Mouse (Mus musculus) MEL (cell line): ENCODE results near the gene Atg16l1. TPM values are rescaled to one million over a fixed set of nuclear protein-coding genes. Genes with fewer than 3 reads are reported as not detected.

Source experiments
- DNase-seq: peaks from one replicate; pipeline ENCODE4 v3.0.0; 2011; ENCODE audit warnings: low read depth, low spot score
- H3K27ac ChIP-seq: 2 replicates; pipeline ENCODE4 v1.5.1; 2012; ENCODE audit warnings: low read depth, mild to moderate bottlenecking, control low read depth, low read length, moderate library complexity; ENCODE audit not compliant: control insufficient read depth
- H3K27me3 ChIP-seq, 2 experiments: fragments of 150-350 bp in 1 of 2; sonication (generic) in 1 of 2; 2 replicates each; pipeline ENCODE4 v1.6.1; 2012; ENCODE audit warnings: low read length in 2 of 2, mild to moderate bottlenecking in 2 of 2, improper control_type of control experiment in 1 of 2, moderate library complexity in 1 of 2; ENCODE audit not compliant: insufficient read depth in 2 of 2, control insufficient read depth in 1 of 2
- H3K36me3 ChIP-seq, 2 experiments: 2 replicates each; pipeline ENCODE4 v1.6.1; 2012 to 2014; ENCODE audit warnings: low read length in 2 of 2, improper control_type of control experiment in 1 of 2, inconsistent platforms in 1 of 2, mild to moderate bottlenecking in 1 of 2; ENCODE audit not compliant: insufficient read depth in 2 of 2, control insufficient read depth in 1 of 2
- H3K4me1 ChIP-seq, 2 experiments: fragments of 150-350 bp in 1 of 2; sonication (generic) in 1 of 2; 2 replicates each; pipeline ENCODE4 v1.6.1; 2012; ENCODE audit warnings: low read length in 2 of 2, improper control_type of control experiment in 1 of 2, mild to moderate bottlenecking in 1 of 2; ENCODE audit not compliant: insufficient read depth in 2 of 2, control insufficient read depth in 1 of 2
- H3K4me3 ChIP-seq, 2 experiments: fragments of 150-350 bp in 1 of 2; sonication (generic) in 1 of 2; 2 replicates each; pipeline ENCODE4 v1.5.1; 2012; ENCODE audit warnings: low read depth in 2 of 2, low read length in 2 of 2, mild to moderate bottlenecking in 2 of 2, moderate library complexity in 2 of 2, control low read depth in 1 of 2, improper control_type of control experiment in 1 of 2; ENCODE audit not compliant: control insufficient read depth in 1 of 2, insufficient read depth in 1 of 2
- H3K79me2 ChIP-seq: 2 replicates; pipeline ENCODE4 v1.6.1; 2012; ENCODE audit warnings: mild to moderate bottlenecking, low read length, moderate library complexity; ENCODE audit not compliant: control insufficient read depth, poor library complexity, insufficient read depth
- H3K9ac ChIP-seq: 2 replicates; pipeline ENCODE4 v1.6.1; 2012; ENCODE audit warnings: low read depth, mild to moderate bottlenecking, control low read depth, low read length, moderate library complexity; ENCODE audit not compliant: control insufficient read depth, poor library complexity, severe bottlenecking
- H3K9me3 ChIP-seq: fragments of 150-350 bp; sonication (generic); replicated peaks from 2 replicates; pipeline ENCODE4 v1.6.1; 2012; ENCODE audit warnings: mild to moderate bottlenecking, low read length, improper control_type of control experiment, moderate library complexity; ENCODE audit not compliant: insufficient read depth
- BHLHE40 ChIP-seq: IDR thresholded peaks from 2 replicates; pipeline ENCODE4 v1.6.1; 2012; ENCODE audit warnings: low read depth, mild to moderate bottlenecking, inconsistent platforms, low read length, improper control_type of control experiment, borderline replicate concordance
- CHD1 ChIP-seq: IDR thresholded peaks from 2 replicates; pipeline ENCODE4 v1.6.1; 2012; ENCODE audit warnings: low read depth, mild to moderate bottlenecking, inconsistent platforms, low read length, improper control_type of control experiment
- CHD2 ChIP-seq: IDR thresholded peaks from 2 replicates; pipeline ENCODE4 v1.6.1; 2011; ENCODE audit warnings: low read length, improper control_type of control experiment
- CTCF ChIP-seq, 3 experiments: IDR thresholded peaks in 2 of 3; conservative IDR thresholded peaks in 1 of 3; 2 replicates each; pipeline ENCODE4 v1.5.1; 2011 to 2012; ENCODE audit warnings: low read length in 3 of 3, low read depth in 2 of 3, mild to moderate bottlenecking in 2 of 3, improper control_type of control experiment in 1 of 3, inconsistent platforms in 1 of 3, mixed read lengths in 1 of 3, moderate library complexity in 1 of 3; ENCODE audit not compliant: control insufficient read depth in 1 of 3, insufficient read depth in 1 of 3, poor library complexity in 1 of 3, severe bottlenecking in 1 of 3
- ELF1 ChIP-seq: IDR thresholded peaks from 2 replicates; pipeline ENCODE4 v1.6.1; 2014; ENCODE audit warnings: low read depth, mild to moderate bottlenecking, inconsistent platforms, low read length, improper control_type of control experiment, moderate library complexity
- EP300 ChIP-seq, 2 experiments: IDR thresholded peaks; 2 replicates each; pipeline ENCODE4 v1.6.1; 2011; ENCODE audit warnings: improper control_type of control experiment in 2 of 2, low read length in 2 of 2, low read depth in 1 of 2, mild to moderate bottlenecking in 1 of 2
- ETS1 ChIP-seq: IDR thresholded peaks from 2 replicates; pipeline ENCODE4 v1.6.1; 2012; ENCODE audit warnings: low read depth, mild to moderate bottlenecking, inconsistent platforms, low read length, improper control_type of control experiment, moderate library complexity
- GATA1 ChIP-seq: IDR thresholded peaks from 2 replicates; pipeline ENCODE4 v1.6.1; 2011; ENCODE audit warnings: low read depth, low read length, improper control_type of control experiment
- HCFC1 ChIP-seq: IDR thresholded peaks from 2 replicates; pipeline ENCODE4 v1.6.1; 2012; ENCODE audit warnings: low read depth, mild to moderate bottlenecking, inconsistent platforms, low read length, improper control_type of control experiment, moderate library complexity
- MAX ChIP-seq: IDR thresholded peaks from 2 replicates; pipeline ENCODE4 v1.6.1; 2011; ENCODE audit warnings: low read length, improper control_type of control experiment
- MEF2A ChIP-seq: IDR thresholded peaks from 2 replicates; pipeline ENCODE4 v1.6.1; 2014; ENCODE audit warnings: low read depth, mild to moderate bottlenecking, inconsistent platforms, low read length, improper control_type of control experiment; ENCODE audit not compliant: poor library complexity, insufficient replicate concordance, severe bottlenecking; ENCODE audit errors: extremely low read depth
- MXI1 ChIP-seq: IDR thresholded peaks from 2 replicates; pipeline ENCODE4 v1.6.1; 2011; ENCODE audit warnings: mild to moderate bottlenecking, low read depth, low read length, improper control_type of control experiment
- MYB ChIP-seq: IDR thresholded peaks from 2 replicates; pipeline ENCODE4 v1.6.1; 2011; ENCODE audit warnings: mild to moderate bottlenecking, low read depth, low read length, improper control_type of control experiment
- POLR2A ChIP-seq, 2 experiments: IDR thresholded peaks; 2 replicates each; pipeline ENCODE4 v1.6.1; 2011 to 2012; ENCODE audit warnings: low read length in 2 of 2, mild to moderate bottlenecking in 2 of 2, control low read depth in 1 of 2, improper control_type of control experiment in 1 of 2, low read depth in 1 of 2, moderate library complexity in 1 of 2; ENCODE audit not compliant: control insufficient read depth in 1 of 2, insufficient read depth in 1 of 2, poor library complexity in 1 of 2
- POLR2AphosphoS2 ChIP-seq: IDR thresholded peaks from 2 replicates; pipeline ENCODE4 v1.6.1; 2011; ENCODE audit warnings: low read length, improper control_type of control experiment
- SIN3A ChIP-seq: IDR thresholded peaks from 2 replicates; pipeline ENCODE4 v1.6.1; 2012; ENCODE audit warnings: low read length, improper control_type of control experiment, inconsistent platforms
- TBP ChIP-seq: IDR thresholded peaks from 2 replicates; pipeline ENCODE4 v1.8.0; 2011; ENCODE audit warnings: low read depth, low read length, improper control_type of control experiment
- TCF12 ChIP-seq: IDR thresholded peaks from 2 replicates; pipeline ENCODE4 v1.6.1; 2014; ENCODE audit warnings: low read depth, mild to moderate bottlenecking, inconsistent platforms, low read length, improper control_type of control experiment, moderate library complexity
- USF1 ChIP-seq: IDR thresholded peaks from 2 replicates; pipeline ENCODE4 v1.6.1; 2014; ENCODE audit warnings: low read depth, mild to moderate bottlenecking, inconsistent platforms, low read length, improper control_type of control experiment, moderate library complexity
- USF2 ChIP-seq, 2 experiments: IDR thresholded peaks; 2 replicates each; pipeline ENCODE4 v1.6.1; 2011 to 2012; ENCODE audit warnings: improper control_type of control experiment in 2 of 2, low read length in 2 of 2, borderline replicate concordance in 1 of 2, inconsistent platforms in 1 of 2, low read depth in 1 of 2, mild to moderate bottlenecking in 1 of 2; ENCODE audit not compliant: insufficient read depth in 1 of 2
- polyA plus RNA-seq, 2 experiments: library from polyadenylated mRNA; stranded (reverse) in 1 of 2; unstranded in 1 of 2; fragments of >175 nt in 1 of 2; fragments of >200 nt in 1 of 2; gene quantifications; 2 replicates each; pipeline versions ENCODE4 v1.2.1 to v1.2.4; 2012; ENCODE audit warnings: low replicate concordance in 2 of 2, low read depth in 1 of 2; ENCODE audit not compliant: insufficient read length in 2 of 2, insufficient read depth in 1 of 2, missing spikeins in 1 of 2
- total RNA-seq: library from RNA; depleted of rRNA; stranded (reverse); fragments of 300-350 nt; gene quantifications from 2 replicates; pipeline ENCODE4 v1.2.3, GENCODE M21; 2012

Atg16l1 gene
- total and polyA plus RNA-seq, 3 experiments, result 33.8 to 34.0 TPM; not detected in 1

GRCm38 (mm10) chr1:87828185-87828584, 72.5 kb downstream of the Atg16l1 start:
- Histone ChIP-seq H3K4me1 (peaks cover 0 to 9% of the 10 kb centered on the region in 2 experiments; a peak in 3 of 4 replicates), H3K36me3 (peaks cover 0 to 12% of the 10 kb centered on the region in 2 experiments; a peak in 2 of 4 replicates), H3K79me2 (no peaks in the 10 kb centered on the region; the same call in 1 of the 2 replicates), H3K4me3 (peak overlapping the region; percentile 29 to 30; a peak in 3 of 4 replicates), H3K27me3 (no peaks in the 10 kb centered on the region), H3K9me3 (no peaks in the 10 kb centered on the region), H3K27ac (peak overlapping the region; percentile 61), H3K9ac (peak overlapping the region; percentile 48)
- DNase-seq, result peak; percentile 90
- TF ChIP-seq TCF12, result 0 out of 2 replicates have a peak, but pooled peaks have one; percentile 12
- TF ChIP-seq POLR2AphosphoS2, result no peak
- no peak for TF ChIP-seq USF1
- TF ChIP-seq SIN3A, result peak; percentile 34; the same call in 1 of the 2 replicates
- peak; percentile 44 for TF ChIP-seq HCFC1
- TF ChIP-seq EP300 (IDR thresholded peaks at IDR 0.05; ENCODE audit: low read depth in 1 of 2, low read length in 2 of 2), result peak in 1 of 2 experiments; percentile 17; a peak in 1 of 4 replicates
- no peak for TF ChIP-seq MYB
- TF ChIP-seq MAX, result peak; percentile 68
- TF ChIP-seq USF2 (IDR thresholded peaks at IDR 0.05; ENCODE audit: borderline replicate concordance in 1 of 2, insufficient read depth in 1 of 2, low read depth in 1 of 2, low read length in 2 of 2), result no peak
- peak; percentile 39; the same call in 1 of the 2 replicates for TF ChIP-seq MXI1
- peak in 1 of 2 experiments; percentile 57; a peak in 2 of 4 replicates for TF ChIP-seq POLR2A (IDR thresholded peaks at IDR 0.05; ENCODE audit: control insufficient read depth in 1 of 2, insufficient read depth in 1 of 2, low read depth in 1 of 2, low read length in 2 of 2, poor library complexity in 1 of 2)
- no peak for TF ChIP-seq CTCF (IDR thresholded peaks at IDR 0.05 in 2 of 3, conservative IDR thresholded peaks at IDR 0.05 in 1 of 3; ENCODE audit: control insufficient read depth in 1 of 3, insufficient read depth in 1 of 3, low read depth in 2 of 3, low read length in 3 of 3, poor library complexity in 1 of 3, severe bottlenecking in 1 of 3)
- TF ChIP-seq ETS1, result peak; percentile 85
- TF ChIP-seq MEF2A, result no peak
- TF ChIP-seq GATA1, result no peak
- TF ChIP-seq CHD1, result no peak
- peak; percentile 74; the same call in 1 of the 2 replicates for TF ChIP-seq ELF1
- TF ChIP-seq CHD2, result no peak
- 0 out of 2 replicates have a peak, but pooled peaks have one; percentile 55 for TF ChIP-seq TBP

DNA sequence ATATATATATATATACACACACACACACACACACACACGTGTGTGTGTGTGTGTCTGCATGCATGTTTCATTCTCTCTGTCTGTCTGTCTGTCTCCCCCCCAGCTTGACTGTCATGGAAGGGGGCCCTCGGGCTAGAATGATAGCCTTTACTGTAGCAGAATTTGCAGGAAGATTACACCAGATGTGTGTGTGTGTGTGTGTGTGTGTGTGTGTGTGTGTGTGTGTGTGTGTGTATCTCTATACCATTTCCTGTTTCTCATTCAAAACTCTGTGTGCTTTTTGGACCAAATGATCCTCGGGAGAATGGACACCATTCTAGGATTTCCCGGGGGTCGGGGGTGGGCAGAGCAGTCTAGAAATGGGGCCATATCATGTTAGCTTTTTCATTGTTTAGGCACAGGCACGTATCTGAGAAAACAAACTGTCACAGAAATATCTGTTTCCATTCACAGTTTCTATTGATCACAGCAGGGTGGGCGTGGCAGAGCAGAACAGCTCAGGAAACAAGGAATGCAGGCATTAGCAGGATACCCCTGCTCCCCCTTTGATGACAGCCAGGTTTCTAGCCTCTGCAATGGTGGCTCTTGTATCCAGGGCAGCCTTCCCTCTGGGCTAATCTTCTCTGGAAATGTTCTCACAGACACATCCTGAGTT, 73.4 kb downstream of the Atg16l1 start:
- no peak overlapping the region for H3K9ac ChIP-seq
- no peaks in the 10 kb centered on the region; the same call in 1 of the 2 replicates for H3K79me2 ChIP-seq
- H3K9me3 ChIP-seq, result no peaks in the 10 kb centered on the region
- peaks cover 0 to 12% of the 10 kb centered on the region in 2 experiments; a peak in 2 of 4 replicates for H3K36me3 ChIP-seq
- peaks cover 0 to 9% of the 10 kb centered on the region in 2 experiments; a peak in 3 of 4 replicates for H3K4me1 ChIP-seq
- TF ChIP-seq TCF12 (no peak), BHLHE40 (no peak), MYB (no peak)
- no peaks in the 10 kb centered on the region for H3K27me3 ChIP-seq
- DNase-seq, result no peak
- H3K4me3 ChIP-seq, result no peak overlapping the region
- H3K27ac ChIP-seq, result no peak overlapping the region
